Mouse (Mus musculus): ENCODE data around the gene Zbtb34. TPM values are rescaled to one million over a fixed set of nuclear protein-coding genes. Genes with fewer than 3 reads are reported as not detected.

Gene Zbtb34
- polyA plus RNA-seq, 1 experiment from 2014 or later, result 3.5 TPM

- DNase-seq (ENCODE audit: low spot score), result no peak
- no peaks in the 10 kb centered on the region for H3K4me1 ChIP-seq (replicated peaks; ENCODE audit: insufficient read depth, low read length)
- H3K9ac ChIP-seq (ENCODE audit: low read depth, low read length), result no peak overlapping the region
- no peak overlapping the region for H3K4me2 ChIP-seq (ENCODE audit: low read length)
- H3K27me3 ChIP-seq (ENCODE audit: insufficient read depth, low read length), result no peaks in the 10 kb centered on the region
- WGBS, result 75% methylated on average over 7 of the region's 7 CpGs
- H3K36me3 ChIP-seq (ENCODE audit: insufficient read depth, low read length), result no peaks in the 10 kb centered on the region
- no peak for ATAC-seq (replicated peaks; ENCODE audit: low FRiP score, low read depth)
- H3K9me3 ChIP-seq (replicated peaks; ENCODE audit: low read length), result no peaks in the 10 kb centered on the region
- TF ChIP-seq CTCF (IDR thresholded peaks at IDR 0.05; ENCODE audit: low read depth), result no peak
- H3K4me3 ChIP-seq (replicated peaks; ENCODE audit: low read depth, low read length), result no peak overlapping the region
- no peak overlapping the region for H3K27ac ChIP-seq
These were observed 32.0 kb downstream of the Zbtb34 start for GRCm38 (mm10) chr2:33399091-33399490.

- no peaks in the 10 kb centered on the region for H3K4me1 ChIP-seq (replicated peaks; ENCODE audit: insufficient read depth, low read length)
- no peak for TF ChIP-seq CTCF (IDR thresholded peaks at IDR 0.05; ENCODE audit: low read depth)
- 77% methylated on average over 4 of the region's 4 CpGs for WGBS
- H3K9ac ChIP-seq (ENCODE audit: low read depth, low read length), result no peak overlapping the region
- H3K27ac ChIP-seq, result no peak overlapping the region
- H3K4me3 ChIP-seq (replicated peaks; ENCODE audit: low read depth, low read length), result no peak overlapping the region
- ATAC-seq (replicated peaks; ENCODE audit: low FRiP score, low read depth) (no peak), DNase-seq (ENCODE audit: low spot score) (no peak)
- H3K4me2 ChIP-seq (ENCODE audit: low read length), result no peak overlapping the region
- H3K27me3 ChIP-seq (ENCODE audit: insufficient read depth, low read length), result no peaks in the 10 kb centered on the region
- H3K36me3 ChIP-seq (ENCODE audit: insufficient read depth, low read length), result no peaks in the 10 kb centered on the region
- H3K9me3 ChIP-seq (replicated peaks; ENCODE audit: low read length), result no peaks in the 10 kb centered on the region
These were observed 34.1 kb downstream of the Zbtb34 start for GRCm38 (mm10) chr2:33397036-33397435.

GRCm38 (mm10) chr2:33395053-33395452 is 36.1 kb downstream of the Zbtb34 start:
- WGBS, result 81% methylated on average over 2 of the region's 2 CpGs
- Histone ChIP-seq H3K36me3 (ENCODE audit: insufficient read depth, low read length) (no peaks in the 10 kb centered on the region), H3K27ac (no peak overlapping the region), H3K4me3 (replicated peaks; ENCODE audit: low read depth, low read length) (no peak overlapping the region), H3K27me3 (ENCODE audit: insufficient read depth, low read length) (no peaks in the 10 kb centered on the region), H3K4me2 (ENCODE audit: low read length) (no peak overlapping the region), H3K9me3 (replicated peaks; ENCODE audit: low read length) (no peaks in the 10 kb centered on the region), H3K4me1 (replicated peaks; ENCODE audit: insufficient read depth, low read length) (no peaks in the 10 kb centered on the region), H3K9ac (ENCODE audit: low read depth, low read length) (no peak overlapping the region)
- no peak for TF ChIP-seq CTCF (IDR thresholded peaks at IDR 0.05; ENCODE audit: low read depth)
- ATAC-seq (replicated peaks; ENCODE audit: low FRiP score, low read depth) (no peak), DNase-seq (ENCODE audit: low spot score) (no peak)

DNA sequence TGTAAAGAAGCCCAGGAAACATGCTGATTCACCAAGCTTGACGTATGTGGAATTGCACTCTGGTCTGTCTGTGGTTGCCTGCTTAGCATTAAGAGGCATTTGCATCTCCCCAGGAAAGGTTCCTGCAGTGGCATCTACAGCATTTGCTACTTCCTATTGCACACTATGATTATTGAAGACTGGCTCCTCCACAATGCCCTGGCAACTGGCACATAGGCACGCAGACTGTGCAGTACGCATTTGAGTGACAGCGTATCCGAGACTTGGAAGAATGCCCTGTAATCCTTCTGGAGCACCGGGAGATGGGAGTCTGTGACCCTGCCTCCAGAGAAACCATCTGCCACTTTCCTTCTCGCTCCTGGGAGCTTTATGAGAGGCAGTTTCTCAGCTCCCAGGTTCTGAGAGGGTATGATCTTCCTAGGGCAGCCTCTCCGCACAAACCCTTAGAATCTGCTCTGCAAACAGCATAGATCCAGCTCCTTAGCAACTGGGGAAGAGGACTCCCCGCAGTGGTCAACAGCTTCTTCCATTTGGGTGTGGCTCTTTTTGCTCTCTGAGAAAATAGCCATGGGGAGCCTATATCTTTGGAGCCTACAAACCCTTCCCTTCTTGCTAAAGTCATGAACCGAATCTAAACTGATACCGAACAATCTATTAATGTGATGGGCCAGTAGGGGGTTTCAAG is 37.0 kb downstream of the Zbtb34 start:
- DNase-seq (ENCODE audit: low spot score) (no peak), ATAC-seq (replicated peaks; ENCODE audit: low FRiP score, low read depth) (no peak)
- Histone ChIP-seq H3K27ac (no peak overlapping the region), H3K27me3 (ENCODE audit: insufficient read depth, low read length) (no peaks in the 10 kb centered on the region), H3K4me2 (ENCODE audit: low read length) (no peak overlapping the region), H3K9ac (ENCODE audit: low read depth, low read length) (no peak overlapping the region), H3K4me1 (replicated peaks; ENCODE audit: insufficient read depth, low read length) (no peaks in the 10 kb centered on the region), H3K9me3 (replicated peaks; ENCODE audit: low read length) (no peaks in the 10 kb centered on the region), H3K36me3 (ENCODE audit: insufficient read depth, low read length) (no peaks in the 10 kb centered on the region), H3K4me3 (replicated peaks; ENCODE audit: low read depth, low read length) (no peak overlapping the region)
- TF ChIP-seq CTCF (IDR thresholded peaks at IDR 0.05; ENCODE audit: low read depth), result no peak
- WGBS, result 82% methylated on average over 11 of the region's 11 CpGs

GRCm38 (mm10) chr2:33393021-33393420 is 38.1 kb downstream of the Zbtb34 start:
- no peak for DNase-seq (ENCODE audit: low spot score)
- TF ChIP-seq CTCF (IDR thresholded peaks at IDR 0.05; ENCODE audit: low read depth), result no peak
- Histone ChIP-seq H3K9ac (ENCODE audit: low read depth, low read length) (no peak overlapping the region), H3K4me3 (replicated peaks; ENCODE audit: low read depth, low read length) (no peak overlapping the region), H3K27me3 (ENCODE audit: insufficient read depth, low read length) (no peaks in the 10 kb centered on the region), H3K36me3 (ENCODE audit: insufficient read depth, low read length) (no peaks in the 10 kb centered on the region), H3K27ac (no peak overlapping the region), H3K4me1 (replicated peaks; ENCODE audit: insufficient read depth, low read length) (no peaks in the 10 kb centered on the region), H3K4me2 (ENCODE audit: low read length) (no peak overlapping the region), H3K9me3 (replicated peaks; ENCODE audit: low read length) (no peaks in the 10 kb centered on the region)
- no peak for ATAC-seq (replicated peaks; ENCODE audit: low FRiP score, low read depth)

DNA sequence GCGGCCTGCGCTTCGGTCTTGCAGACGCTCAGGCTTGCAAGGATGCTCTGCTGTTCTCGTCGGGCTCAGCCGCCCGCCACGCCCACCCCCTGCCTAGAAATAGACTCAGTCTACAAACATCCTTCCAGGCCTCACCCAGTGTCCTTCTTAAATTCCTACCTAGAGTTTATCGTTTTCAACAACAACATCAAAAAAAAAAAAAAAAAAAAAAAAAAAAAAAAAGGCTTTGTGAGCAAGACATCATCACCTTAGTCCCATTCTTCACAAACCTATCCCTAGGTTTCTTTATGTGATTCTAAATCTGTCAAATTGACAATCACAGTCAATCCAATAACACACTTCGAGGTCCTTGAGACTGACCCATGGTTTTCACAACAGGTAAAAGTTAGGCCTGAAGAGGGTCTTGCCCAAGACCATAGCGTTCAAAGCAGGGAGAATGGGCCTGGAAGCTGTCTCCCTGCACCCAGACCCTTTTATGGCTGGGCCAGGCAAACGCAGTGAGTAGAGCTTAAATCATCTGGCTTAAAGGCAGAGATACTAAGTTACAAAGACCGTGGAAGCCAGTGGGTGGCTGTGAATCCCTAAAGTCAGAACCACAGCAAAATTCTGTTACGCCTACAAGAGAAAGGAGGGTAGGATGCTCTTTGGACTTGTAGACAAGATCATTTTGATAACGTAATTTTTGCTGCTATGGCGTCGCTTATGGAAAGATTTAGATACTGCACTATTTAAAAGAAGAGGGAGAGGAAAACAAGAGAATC is 59.3 kb downstream of the Zbtb34 start:
- Histone ChIP-seq H3K27ac (no peak overlapping the region), H3K9ac (ENCODE audit: low read depth, low read length) (no peak overlapping the region), H3K4me2 (ENCODE audit: low read length) (peak overlapping the region; percentile 68), H3K4me3 (replicated peaks; ENCODE audit: low read depth, low read length) (peak overlapping the region; percentile 57), H3K4me1 (replicated peaks; ENCODE audit: insufficient read depth, low read length) (no peaks in the 10 kb centered on the region), H3K27me3 (ENCODE audit: insufficient read depth, low read length) (no peaks in the 10 kb centered on the region), H3K9me3 (replicated peaks; ENCODE audit: low read length) (no peaks in the 10 kb centered on the region), H3K36me3 (ENCODE audit: insufficient read depth, low read length) (no peaks in the 10 kb centered on the region)
- 31% methylated on average over 18 of the region's 18 CpGs for WGBS
- DNase-seq (ENCODE audit: low spot score) (no peak), ATAC-seq (replicated peaks; ENCODE audit: low FRiP score, low read depth) (no peak)
- TF ChIP-seq CTCF (IDR thresholded peaks at IDR 0.05; ENCODE audit: low read depth), result no peak
